8 mouse cellular contexts compared by ENCODE assay signal in genomic region chr17:30467566-30468213, GRCm38 (mm10).
DNase-seq lines count a peak whose midpoint lies in the region; ATAC-seq lines count a peak whose summit lies in the region.

No protein-coding gene starts in this region.

- DNase-seq in cerebellum, postnatal 14 days, result peak; percentile 41 to 55
- no peak for DNase-seq in cerebellum, adult 9-10 months
- DNase-seq in A20 (ENCODE audit: low read depth, low spot score), result peak; percentile 78
- peak; percentile 36 for DNase-seq in lung, postnatal 14 days
- DNase-seq in adrenal gland, adult 18-20 months (ENCODE audit: low spot score in 2 of 2), result no peak
- no peak for DNase-seq in urinary bladder, postnatal 36 days (ENCODE audit: low spot score in 2 of 2)

- no peak overlapping the region for H3K4me3 ChIP-seq in hindbrain, embryonic 15.5 days

- H3K4me2 ChIP-seq in hindbrain, embryonic 15.5 days, result peak overlapping the region; percentile 1; the same call in 1 of the 2 replicates

- peaks cover 40% of the 10 kb centered on the region for H3K4me1 ChIP-seq in hindbrain, embryonic 15.5 days (replicated peaks)

- H3K27me3 ChIP-seq in hindbrain, embryonic 15.5 days, result no peaks in the 10 kb centered on the region

- 38% methylated on average over 14 of the region's 14 CpGs for WGBS in hindbrain, embryonic 15.5 days

- ATAC-seq in hindbrain, embryonic 15.5 days (ENCODE audit: low FRiP score, low read depth), result peak; percentile 45
- no peak for ATAC-seq in cerebellum, adult (ENCODE audit: insufficient number of reproducible peaks, low FRiP score, low TSS enrichment)

- peak overlapping the region; percentile 0; the same call in 1 of the 2 replicates for H3K27ac ChIP-seq in hindbrain, embryonic 15.5 days (replicated peaks)

- no peaks in the 10 kb centered on the region for H3K36me3 ChIP-seq in hindbrain, embryonic 15.5 days

- no peaks in the 10 kb centered on the region for H3K9me3 ChIP-seq in hindbrain, embryonic 15.5 days

- no peak overlapping the region for H3K9ac ChIP-seq in hindbrain, embryonic 15.5 days

Comparison
In these comparisons a context has a peak if more than half of its experiments do, and no peak if none do; other contexts are left out.
1. DNase-seq: peak in cerebellum, postnatal 14 days (2 of 2), A20 (single experiment) and lung, postnatal 14 days (single experiment); none in cerebellum, adult 9-10 months (single experiment), adrenal gland, adult 18-20 months (0 of 2) and urinary bladder, postnatal 36 days (0 of 2).